Mouse (Mus musculus) right cerebral cortex, adult 2 months (tissue): ENCODE data around the gene Cd8b1.
"Not testable (repeated sequence)": the region's sequence is repeated elsewhere in the genome, so short reads cannot be mapped to it uniquely, and the experiment has no call there.

Source experiments
- DNase-seq, 2 experiments: peaks; one replicate each; pipeline ENCODE4 v3.0.0; 2021 to 2022; ENCODE audit warnings: low spot score in 2 of 2

Gene Cd8b1

GRCm38 (mm10) chr6:71322491-71322921 is at the start of gene Cd8b1:
Gene Cd8b1 (plus strand): TSS chr6:71322788.
- no peak for DNase-seq

- no peak for DNase-seq
Observed at GRCm38 (mm10) chr6:71273715-71274114, 48.9 kb upstream of the Cd8b1 start.

GRCm38 (mm10) chr6:71274621-71275020 is 48.0 kb upstream of the Cd8b1 start:
- no peak for DNase-seq

GRCm38 (mm10) chr6:71279418-71279817 is 43.2 kb upstream of the Cd8b1 start:
- no peak for DNase-seq

GRCm38 (mm10) chr6:71293509-71293908 is 29.1 kb upstream of the Cd8b1 start:
- no peak for DNase-seq

- DNase-seq = no peak
Observed at GRCm38 (mm10) chr6:71295303-71295702, 27.3 kb upstream of the Cd8b1 start.

GRCm38 (mm10) chr6:71298051-71298450 is 24.5 kb upstream of the Cd8b1 start:
- DNase-seq = no peak

- no peak for DNase-seq
Observed at GRCm38 (mm10) chr6:71298751-71299150, 23.8 kb upstream of the Cd8b1 start.

GRCm38 (mm10) chr6:71302097-71302731 is 20.4 kb upstream of the Cd8b1 start:
- no peak for DNase-seq

- DNase-seq = no peak
Observed at GRCm38 (mm10) chr6:71307486-71307885, 15.1 kb upstream of the Cd8b1 start.

- no peak for DNase-seq
Observed at GRCm38 (mm10) chr6:71321826-71322283, 733 bp upstream of the Cd8b1 start, which contains the start of gene Smyd1. Gene Smyd1 (minus strand): TSS chr6:71322233.

GRCm38 (mm10) chr6:71324816-71325215 is 2.2 kb downstream of the Cd8b1 start:
- DNase-seq = no peak

- DNase-seq = no peak
Observed at GRCm38 (mm10) chr6:71329881-71330280, 7.3 kb downstream of the Cd8b1 start.

GRCm38 (mm10) chr6:71330486-71330885 is 7.9 kb downstream of the Cd8b1 start:
- no peak for DNase-seq

GRCm38 (mm10) chr6:71331491-71331890 is 8.9 kb downstream of the Cd8b1 start:
- not testable (repeated sequence) for DNase-seq

- no peak for DNase-seq
Observed at GRCm38 (mm10) chr6:71332236-71332965, 9.8 kb downstream of the Cd8b1 start.

- no peak for DNase-seq
Observed at GRCm38 (mm10) chr6:71333031-71333430, 10.4 kb downstream of the Cd8b1 start.

GRCm38 (mm10) chr6:71333578-71334273 is 11.1 kb downstream of the Cd8b1 start:
- DNase-seq = no peak

- no peak for DNase-seq
Observed at GRCm38 (mm10) chr6:71337666-71338065, 15.1 kb downstream of the Cd8b1 start.

GRCm38 (mm10) chr6:71338941-71339340 is 16.4 kb downstream of the Cd8b1 start:
- DNase-seq = no peak

GRCm38 (mm10) chr6:71339351-71339750 is 16.8 kb downstream of the Cd8b1 start:
- DNase-seq = no peak

- DNase-seq = no peak
Observed at GRCm38 (mm10) chr6:71341179-71341578, 18.6 kb downstream of the Cd8b1 start.

- DNase-seq = no peak
Observed at GRCm38 (mm10) chr6:71348006-71348405, 25.4 kb downstream of the Cd8b1 start.
